Mouse (Mus musculus): Measurements from ENCODE around the gene AC124502.3.

- no peak for TF ChIP-seq POLR2A (IDR thresholded peaks at IDR 0.05; ENCODE audit: borderline replicate concordance, extremely low read depth, insufficient read depth, insufficient read length, poor library complexity, severe bottlenecking)
- TF ChIP-seq CTCF (IDR thresholded peaks at IDR 0.05; ENCODE audit: borderline replicate concordance, extremely low read depth, insufficient read depth, insufficient read length) = no peak
Measured at GRCm38 (mm10) chr19:5048138-5049056, 9.7 kb downstream of the AC124502.3 start.

Data from brain, embryonic 14.5 days (tissue).